Mouse (Mus musculus) intestine, embryonic 15.5 days (tissue): ENCODE results near the gene Abca2. TPM values are rescaled to one million over a fixed set of nuclear protein-coding genes. Genes with fewer than 3 reads are reported as not detected.
A peak's percentile ranks its signal among the peaks of the same experiment; 100 is the strongest.

Source experiments
- ATAC-seq: fragments of 200-750 bp; cut with Nextera tagmentation; 2 replicates; pipeline ENCODE4 v1.8.0; 2017; ENCODE audit warnings: moderate TSS enrichment, moderate library complexity
- H3K27ac ChIP-seq: fragments of 300-500 bp; sonication (generic); 2 replicates; pipeline ENCODE4 v1.5.1; 2015; ENCODE audit warnings: mild to moderate bottlenecking, inconsistent platforms
- H3K27me3 ChIP-seq: fragments of 300-500 bp; sonication (generic); replicated peaks from 2 replicates; pipeline ENCODE4 v1.6.1; 2015; ENCODE audit warnings: inconsistent platforms
- H3K36me3 ChIP-seq: fragments of 300-500 bp; sonication (generic); 2 replicates; pipeline ENCODE4 v1.6.1; 2015; ENCODE audit warnings: inconsistent platforms
- H3K4me1 ChIP-seq: fragments of 300-500 bp; sonication (generic); replicated peaks from 2 replicates; pipeline ENCODE4 v1.6.1; 2015; ENCODE audit warnings: inconsistent platforms
- H3K4me2 ChIP-seq: fragments of 300-500 bp; sonication (generic); replicated peaks from 2 replicates; pipeline ENCODE4 v1.6.1; 2015; ENCODE audit warnings: mild to moderate bottlenecking, inconsistent platforms
- H3K4me3 ChIP-seq: fragments of 300-500 bp; sonication (generic); replicated peaks from 2 replicates; pipeline ENCODE4 v1.5.1; 2015; ENCODE audit warnings: inconsistent platforms
- H3K9ac ChIP-seq: fragments of 300-500 bp; sonication (generic); 2 replicates; pipeline ENCODE4 v1.6.1; 2015; ENCODE audit warnings: inconsistent platforms
- H3K9me3 ChIP-seq: fragments of 300-500 bp; sonication (generic); 2 replicates; pipeline ENCODE4 v1.6.1; 2016; ENCODE audit warnings: inconsistent platforms
- WGBS: fragments of 180-500 bp; shearing (Covaris S2); methylation state at CpG from one replicate; pipeline ENCODE4 v1.1.7; 2015; 5-methylcytosine and 5-hydroxymethylcytosine counted together
- polyA plus RNA-seq: library from polyadenylated mRNA; unstranded; fragments of >200 nt; fragmentation: Nextera tagmentation; extraction: Ambion mirVana; gene quantifications from 2 replicates; pipeline ENCODE4 v1.2.1, GENCODE M21; 2015

Abca2 gene
- polyA plus RNA-seq, result 2.8 and 3.7 TPM in 2 replicates

DNA sequence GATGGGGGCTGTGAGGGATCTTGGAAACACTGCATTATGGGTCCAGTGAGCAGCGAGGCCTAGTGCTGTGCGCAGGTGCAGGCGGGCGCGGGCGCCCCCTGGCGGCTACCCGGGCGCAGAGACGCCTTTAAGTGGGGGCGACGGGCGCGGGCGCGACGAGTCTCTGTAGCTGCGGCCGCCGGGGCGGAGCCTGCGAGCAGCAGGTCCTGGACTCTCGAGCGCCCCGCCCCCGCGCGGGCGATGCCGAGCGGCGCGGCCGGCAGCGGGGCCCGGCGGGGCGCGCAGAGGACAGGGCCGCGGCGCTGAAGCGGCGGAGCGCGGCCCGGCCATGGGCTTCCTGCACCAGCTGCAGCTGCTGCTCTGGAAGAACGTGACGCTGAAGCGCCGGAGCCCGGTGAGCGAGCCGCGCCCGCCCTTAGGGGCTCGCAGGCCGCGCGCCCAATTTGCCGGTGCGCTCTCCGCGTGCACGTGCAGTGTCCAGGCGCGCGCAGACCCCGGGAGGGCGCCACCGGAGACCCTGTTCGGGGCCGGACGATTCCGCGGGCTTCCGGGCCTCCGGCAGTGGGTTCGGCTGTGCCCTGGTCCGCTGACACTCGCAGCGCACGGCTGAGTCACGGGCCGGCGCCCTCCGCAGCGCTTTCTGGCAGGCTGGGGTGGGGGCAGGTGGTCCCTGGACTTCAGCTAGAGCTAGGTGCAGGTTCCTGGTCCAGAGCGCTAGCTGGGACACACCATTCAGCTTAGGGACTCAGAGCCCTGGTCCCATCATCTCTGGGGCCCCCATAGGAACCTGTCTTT is at the start of gene Abca2:
Abca2 (plus strand) TSS at position 262 of the 795 bp plus-strand sequence.
- under 1% methylated on average over 81 of the region's 89 CpGs for WGBS
- Histone ChIP-seq H3K9ac (peak within 1 kb of the TSS; percentile 69), H3K27ac (no peak within 1 kb of the TSS), H3K4me1 (0 out of 2 replicates have a peak, but pooled peaks cover 5% of the 10 kb centered on the region), H3K27me3 (peaks cover 28% of the 10 kb centered on the region), H3K4me2 (peak within 1 kb of the TSS; percentile 97), H3K36me3 (no peaks in the 10 kb centered on the region), H3K4me3 (peak within 1 kb of the TSS; percentile 71), H3K9me3 (no peaks in the 10 kb centered on the region)
- ATAC-seq, result peak; percentile 94

GRCm38 (mm10) chr2:25384492-25384891 is 44.0 kb upstream of the Abca2 start:
- no peaks in the 10 kb centered on the region for H3K36me3 ChIP-seq
- no peak overlapping the region for H3K4me2 ChIP-seq
- H3K9me3 ChIP-seq, result no peaks in the 10 kb centered on the region
- 59% methylated on average over 5 of the region's 5 CpGs for WGBS
- no peak overlapping the region for H3K27ac ChIP-seq
- H3K4me1 ChIP-seq, result no peaks in the 10 kb centered on the region
- no peak overlapping the region for H3K4me3 ChIP-seq
- no peak overlapping the region for H3K9ac ChIP-seq
- peak; percentile 41; the same call in 1 of the 2 replicates for ATAC-seq
- no peaks in the 10 kb centered on the region for H3K27me3 ChIP-seq

DNA sequence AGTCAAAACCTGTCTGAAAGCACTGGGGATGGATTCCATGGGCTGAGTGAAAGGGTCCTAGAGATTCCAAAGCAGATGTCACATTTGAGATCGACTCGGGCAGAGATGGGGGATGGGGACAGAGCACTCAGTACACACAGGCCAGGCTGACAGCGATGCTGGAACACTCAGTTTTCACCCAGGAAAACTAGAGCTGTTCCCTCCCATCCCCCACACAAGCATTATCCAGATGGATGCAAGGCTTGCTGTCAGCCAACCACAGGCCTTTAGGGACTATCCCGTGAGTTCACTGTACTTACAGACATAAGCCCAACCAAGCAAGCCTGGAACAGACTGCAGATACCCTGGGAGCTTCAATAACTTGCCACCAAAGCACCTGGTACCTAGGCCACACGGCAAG is 37.2 kb upstream of the Abca2 start:
- Histone ChIP-seq H3K4me3 (no peak overlapping the region), H3K4me2 (no peak overlapping the region)
- WGBS, result 64% methylated on average over 5 of the region's 5 CpGs

DNA sequence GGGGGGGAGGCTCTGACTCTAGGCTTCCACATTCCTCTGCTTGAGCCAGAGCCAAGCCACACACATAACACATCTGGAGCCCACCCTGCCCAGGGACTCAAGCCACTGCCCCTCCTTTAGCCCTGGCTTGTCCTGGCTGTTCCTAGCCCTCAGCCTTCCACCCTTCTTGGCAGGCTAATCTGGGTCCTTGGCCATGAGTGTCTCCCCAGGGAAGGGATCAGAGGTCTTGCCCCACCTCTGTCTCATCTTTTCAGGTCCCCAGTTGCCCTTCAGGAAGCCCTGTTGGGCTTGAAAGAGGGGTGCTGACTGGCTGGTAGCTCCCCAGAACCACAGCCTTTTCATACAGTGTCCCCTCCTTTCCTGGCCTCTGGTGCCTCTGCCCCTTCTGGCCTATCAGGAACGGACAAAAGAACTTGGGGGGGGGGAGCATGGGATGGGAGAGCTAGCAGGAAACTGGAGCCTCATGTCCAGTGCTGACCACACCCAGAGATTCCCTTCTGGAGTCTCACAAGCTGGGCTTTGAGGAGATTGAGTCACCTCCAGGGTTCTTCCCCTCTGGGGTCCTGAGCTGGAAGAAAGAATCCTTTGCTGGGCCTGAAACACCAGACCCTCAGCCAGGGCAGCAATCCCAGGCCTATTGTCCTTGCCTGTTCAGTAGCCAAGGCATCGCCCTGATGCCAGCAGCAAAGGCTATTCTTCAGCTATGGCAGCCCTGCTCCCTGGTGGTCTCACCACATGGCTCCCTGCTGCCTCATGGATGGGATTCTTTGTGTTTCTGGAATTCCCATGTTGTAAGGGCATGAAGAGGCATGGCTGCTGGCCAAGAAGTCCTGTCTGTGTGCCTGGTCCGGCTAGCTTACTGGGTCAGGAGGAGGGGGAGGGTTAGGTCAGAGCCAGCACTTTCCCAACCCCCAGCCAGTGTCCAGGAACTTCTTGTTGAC is 34.0 kb upstream of the Abca2 start:
- peak overlapping the region; percentile 17; the same call in 1 of the 2 replicates for H3K9ac ChIP-seq
- peaks cover 16% of the 10 kb centered on the region for H3K4me1 ChIP-seq
- peaks cover 35% of the 10 kb centered on the region for H3K27me3 ChIP-seq
- H3K4me3 ChIP-seq, result no peak overlapping the region
- 38% methylated on average over 3 of the region's 3 CpGs for WGBS
- H3K27ac ChIP-seq, result 0 out of 2 replicates have a peak overlapping the region, but pooled peaks have one; percentile 10
- H3K9me3 ChIP-seq, result no peaks in the 10 kb centered on the region
- ATAC-seq, result no peak
- no peaks in the 10 kb centered on the region for H3K36me3 ChIP-seq
- no peak overlapping the region for H3K4me2 ChIP-seq

More for the DNA sequence above, 37.2 kb upstream of the Abca2 start:
- ATAC-seq, result no peak
- Histone ChIP-seq H3K4me1 (peaks cover 16% of the 10 kb centered on the region), H3K36me3 (no peaks in the 10 kb centered on the region), H3K27me3 (peaks cover 6% of the 10 kb centered on the region), H3K9me3 (no peaks in the 10 kb centered on the region), H3K9ac (no peak overlapping the region), H3K27ac (no peak overlapping the region)

DNA sequence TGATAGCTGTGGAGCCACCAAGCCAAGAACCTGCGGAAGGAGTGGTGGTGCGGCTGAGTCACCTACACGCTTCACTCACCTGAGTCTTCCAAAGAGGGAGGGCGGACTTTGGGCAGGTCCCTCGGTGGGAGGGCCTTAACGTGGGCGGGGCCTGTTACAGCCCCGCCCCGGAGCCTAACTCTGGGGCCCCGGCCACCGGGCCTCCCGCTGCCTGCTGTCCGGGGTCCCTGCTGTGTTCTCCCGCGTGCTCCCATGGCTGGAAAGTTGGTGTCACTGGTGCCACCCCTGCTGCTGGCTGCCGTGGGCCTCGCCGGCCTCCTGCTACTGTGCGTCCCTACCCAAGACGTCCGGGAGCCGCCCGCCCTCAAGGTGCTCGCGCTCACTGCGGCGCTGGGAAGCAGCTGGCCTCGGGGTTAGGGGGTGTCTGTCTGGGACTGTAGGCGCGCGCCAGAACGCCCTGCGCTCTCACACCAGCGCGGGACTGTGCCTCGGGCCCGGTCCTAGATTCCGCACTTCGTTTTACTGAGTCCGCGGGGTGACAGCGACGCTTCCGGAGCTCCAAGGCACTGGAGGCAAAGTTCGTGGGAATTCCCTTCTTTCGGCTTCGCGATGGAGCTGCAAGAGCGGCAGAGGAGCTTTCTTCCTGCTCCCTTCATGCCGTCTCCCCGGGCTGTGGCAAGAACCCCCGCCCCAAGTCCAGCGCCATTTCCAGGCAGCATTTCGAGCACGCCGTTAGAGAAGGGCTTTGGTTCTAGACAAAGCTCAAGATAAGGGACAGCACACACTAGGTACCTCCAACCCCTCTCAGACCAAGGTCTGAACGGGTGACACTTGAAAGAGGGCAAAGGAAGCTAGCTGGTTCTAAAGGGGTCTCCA is 32.5 kb upstream of the Abca2 start, which contains the start of gene Entpd2:
Entpd2 (plus strand) TSS at position 154 of the 876 bp plus-strand sequence.
- H3K36me3 ChIP-seq, result no peaks in the 10 kb centered on the region
- peak; percentile 92 for ATAC-seq
- peaks cover 49% of the 10 kb centered on the region for H3K27me3 ChIP-seq
- peak within 1 kb of the TSS; percentile 51 for H3K4me3 ChIP-seq
- peak within 1 kb of the TSS; percentile 77 for H3K27ac ChIP-seq
- peak within 1 kb of the TSS; percentile 63 for H3K9ac ChIP-seq
- WGBS, result 2% methylated on average over 57 of the region's 57 CpGs
- no peaks in the 10 kb centered on the region for H3K9me3 ChIP-seq
- peaks cover 16% of the 10 kb centered on the region for H3K4me1 ChIP-seq
- H3K4me2 ChIP-seq, result peak within 1 kb of the TSS; percentile 94

DNA sequence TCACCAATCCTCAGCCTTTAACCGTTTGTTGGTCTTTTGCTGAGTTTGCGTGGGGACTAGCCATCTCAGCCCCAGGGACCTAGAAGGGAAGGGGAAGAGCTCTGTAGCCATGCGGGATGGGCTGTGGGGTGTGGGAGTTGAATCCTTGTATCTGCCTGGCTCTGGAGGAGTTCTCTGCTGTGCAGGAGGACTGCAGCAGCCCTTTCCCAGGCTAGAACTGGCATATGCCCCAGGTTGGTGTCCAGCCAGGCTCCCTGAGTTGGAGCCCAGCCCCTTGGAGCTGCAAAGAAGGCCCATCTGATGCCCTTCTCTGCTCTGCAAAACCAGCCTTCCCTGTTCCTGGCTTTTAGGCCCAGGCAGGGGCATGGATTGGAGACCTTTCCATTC is 31.9 kb upstream of the Abca2 start:
- H3K27me3 ChIP-seq, result peaks cover 55% of the 10 kb centered on the region
- peak overlapping the region; percentile 94 for H3K4me2 ChIP-seq
- no peak for ATAC-seq
- no peak overlapping the region for H3K9ac ChIP-seq
- peaks cover 16% of the 10 kb centered on the region for H3K4me1 ChIP-seq
- H3K27ac ChIP-seq, result no peak overlapping the region
- H3K4me3 ChIP-seq, result peak overlapping the region; percentile 51
- 35% methylated on average over 3 of the region's 3 CpGs for WGBS
- no peaks in the 10 kb centered on the region for H3K9me3 ChIP-seq
- H3K36me3 ChIP-seq, result no peaks in the 10 kb centered on the region

DNA sequence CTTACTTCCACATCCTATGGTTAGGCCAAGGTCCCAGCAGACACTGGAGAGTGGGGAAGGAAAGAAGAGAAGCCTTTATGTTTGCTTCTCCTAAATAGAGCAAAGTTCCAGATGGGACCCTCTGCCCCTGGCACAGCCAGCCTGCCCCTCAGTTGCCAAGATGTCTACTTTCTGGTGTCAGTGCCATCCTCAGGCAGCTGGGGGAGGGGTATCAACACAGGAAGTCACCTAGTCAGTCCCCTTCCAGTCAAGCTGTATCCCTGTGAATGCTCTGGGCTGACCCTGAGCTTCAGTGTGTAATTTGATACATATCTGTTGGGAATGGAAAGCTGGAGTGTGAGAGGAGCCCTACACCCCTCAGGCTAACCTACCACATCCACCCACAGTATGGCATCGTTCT is 31.5 kb upstream of the Abca2 start:
- H3K27me3 ChIP-seq, result peaks cover 58% of the 10 kb centered on the region
- no peak overlapping the region for H3K9ac ChIP-seq
- no peak overlapping the region for H3K27ac ChIP-seq
- no peaks in the 10 kb centered on the region for H3K36me3 ChIP-seq
- H3K4me2 ChIP-seq, result no peak overlapping the region
- no peaks in the 10 kb centered on the region for H3K9me3 ChIP-seq
- 60% methylated on average over 1 of the region's 1 CpGs for WGBS
- no peak for ATAC-seq
- H3K4me1 ChIP-seq, result peaks cover 16% of the 10 kb centered on the region
- H3K4me3 ChIP-seq, result no peak overlapping the region

- Histone ChIP-seq H3K36me3 (no peaks in the 10 kb centered on the region), H3K9ac (no peak overlapping the region), H3K4me2 (no peak overlapping the region), H3K9me3 (no peaks in the 10 kb centered on the region), H3K27ac (no peak overlapping the region), H3K27me3 (peaks cover 60% of the 10 kb centered on the region), H3K4me1 (peaks cover 16% of the 10 kb centered on the region), H3K4me3 (no peak overlapping the region)
- ATAC-seq, result no peak
- WGBS, result 88% methylated on average over 7 of the region's 7 CpGs
Observed at GRCm38 (mm10) chr2:25398065-25398464, 30.4 kb upstream of the Abca2 start.

- 58% methylated on average over 8 of the region's 8 CpGs for WGBS
- Histone ChIP-seq H3K9ac (no peak within 1 kb of the TSS), H3K9me3 (no peaks in the 10 kb centered on the region), H3K4me3 (no peak within 1 kb of the TSS), H3K4me2 (no peak within 1 kb of the TSS), H3K27me3 (peaks cover 68% of the 10 kb centered on the region), H3K4me1 (peaks cover 21% of the 10 kb centered on the region), H3K36me3 (no peaks in the 10 kb centered on the region), H3K27ac (no peak within 1 kb of the TSS)
- no peak for ATAC-seq
Observed at GRCm38 (mm10) chr2:25399051-25399450, 29.5 kb upstream of the Abca2 start, which contains the start of gene Npdc1. Npdc1 (plus strand) TSS chr2:25399351.

- no peak overlapping the region for H3K9ac ChIP-seq
- H3K4me3 ChIP-seq, result peak overlapping the region; percentile 11; the same call in 1 of the 2 replicates
- peaks cover 12% of the 10 kb centered on the region for H3K4me1 ChIP-seq
- no peaks in the 10 kb centered on the region for H3K9me3 ChIP-seq
- no peak for ATAC-seq
- H3K27ac ChIP-seq, result no peak overlapping the region
- no peaks in the 10 kb centered on the region for H3K36me3 ChIP-seq
- peaks cover 71% of the 10 kb centered on the region for H3K27me3 ChIP-seq
- WGBS, result 20% methylated on average over 16 of the region's 16 CpGs
- H3K4me2 ChIP-seq, result peak overlapping the region; percentile 49
Observed at GRCm38 (mm10) chr2:25400291-25400690, 28.2 kb upstream of the Abca2 start.

- peaks cover 7% of the 10 kb centered on the region; the same call in 1 of the 2 replicates for H3K4me1 ChIP-seq
- no peak for ATAC-seq
Observed at GRCm38 (mm10) chr2:25400764-25401163, 27.7 kb upstream of the Abca2 start.

More at GRCm38 (mm10) chr2:25400764-25401163, 27.7 kb upstream of the Abca2 start:
- Histone ChIP-seq H3K4me2 (peak overlapping the region; percentile 49), H3K9ac (no peak overlapping the region), H3K9me3 (no peaks in the 10 kb centered on the region), H3K4me3 (peak overlapping the region; percentile 11; the same call in 1 of the 2 replicates), H3K27ac (no peak overlapping the region), H3K27me3 (peaks cover 71% of the 10 kb centered on the region), H3K36me3 (no peaks in the 10 kb centered on the region)
- WGBS, result 3% methylated on average over 17 of the region's 17 CpGs
